Mouse (Mus musculus) megakaryocyte, embryonic 14.5 days (primary cell): ENCODE measurements around the gene Snap25.

Experiments used
- FLI1 ChIP-seq: IDR thresholded peaks from 2 replicates; pipeline ENCODE4 v1.6.1; 2012; ENCODE audit warnings: low read length, inconsistent platforms, mixed read lengths
- GATA1 ChIP-seq: IDR thresholded peaks from 3 replicates; pipeline ENCODE4 v1.6.1; 2012; ENCODE audit warnings: mixed read lengths, low read length, inconsistent platforms, borderline replicate concordance

DNA sequence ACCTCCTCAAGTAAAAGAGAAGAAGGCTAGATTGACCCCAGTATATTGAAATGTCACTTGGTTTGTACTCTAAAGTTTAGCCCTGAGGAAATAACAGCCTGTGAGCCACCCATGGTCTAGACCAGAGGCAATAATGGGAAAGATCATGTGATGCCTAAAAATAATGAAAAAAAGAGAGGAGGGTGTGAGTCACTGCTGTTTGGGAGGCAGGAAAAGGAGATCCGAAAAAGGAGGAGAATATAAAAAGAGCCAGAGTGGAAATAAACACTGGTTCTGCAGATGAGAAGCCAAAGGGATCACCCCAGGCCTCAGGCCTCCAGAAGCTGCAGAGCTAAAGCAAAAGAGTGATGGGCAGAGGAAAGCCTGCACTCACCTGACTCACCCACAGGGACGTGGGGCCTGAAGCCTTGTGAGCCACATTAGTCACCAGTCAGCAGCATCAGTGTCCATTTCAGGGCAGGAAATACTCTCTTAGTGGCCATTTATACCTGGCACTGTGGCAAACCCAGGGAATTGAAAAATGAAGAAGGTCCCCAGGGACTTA, 85.7 kb downstream of the Snap25 start:
- TF ChIP-seq GATA1 = no peak
- no peak for TF ChIP-seq FLI1
